Mouse (Mus musculus): ENCODE results near the gene Oprm1. TPM values are rescaled to one million over a fixed set of nuclear protein-coding genes. Genes with fewer than 3 reads are reported as not detected.

Gene Oprm1
- polyA plus RNA-seq (2012; rRNA removed): not detected in 2 replicates

GRCm38 (mm10) chr10:6758206-6758605 is at the start of gene Oprm1:
TSS of gene Oprm1 (plus strand) at chr10:6758506.

GRCm38 (mm10) chr10:6761287-6761811 is 3.0 kb downstream of the Oprm1 start, which contains the start of gene Gm10945:
TSS of gene Gm10945 (minus strand) at chr10:6761761.

GRCm38 (mm10) chr10:7052315-7053017 is 294.2 kb downstream of the Oprm1 start, which contains the start of gene Ipcef1:
TSS of gene Ipcef1 (minus strand) at chr10:7052478.

Other genes with a start within 250 kb of the Oprm1 start
- gene Gm10945, start 3.3 kb downstream of the Oprm1 start, polyA plus RNA-seq (2012; rRNA removed): not detected in 2 replicates